Mouse (Mus musculus): ENCODE data around the gene Gm16253. TPM values are rescaled to one million over a fixed set of nuclear protein-coding genes. Genes with fewer than 3 reads are reported as not detected.

Gene Gm16253
- polyA plus RNA-seq, 1 experiment from 2014 or later, result 1.0 TPM

DNA sequence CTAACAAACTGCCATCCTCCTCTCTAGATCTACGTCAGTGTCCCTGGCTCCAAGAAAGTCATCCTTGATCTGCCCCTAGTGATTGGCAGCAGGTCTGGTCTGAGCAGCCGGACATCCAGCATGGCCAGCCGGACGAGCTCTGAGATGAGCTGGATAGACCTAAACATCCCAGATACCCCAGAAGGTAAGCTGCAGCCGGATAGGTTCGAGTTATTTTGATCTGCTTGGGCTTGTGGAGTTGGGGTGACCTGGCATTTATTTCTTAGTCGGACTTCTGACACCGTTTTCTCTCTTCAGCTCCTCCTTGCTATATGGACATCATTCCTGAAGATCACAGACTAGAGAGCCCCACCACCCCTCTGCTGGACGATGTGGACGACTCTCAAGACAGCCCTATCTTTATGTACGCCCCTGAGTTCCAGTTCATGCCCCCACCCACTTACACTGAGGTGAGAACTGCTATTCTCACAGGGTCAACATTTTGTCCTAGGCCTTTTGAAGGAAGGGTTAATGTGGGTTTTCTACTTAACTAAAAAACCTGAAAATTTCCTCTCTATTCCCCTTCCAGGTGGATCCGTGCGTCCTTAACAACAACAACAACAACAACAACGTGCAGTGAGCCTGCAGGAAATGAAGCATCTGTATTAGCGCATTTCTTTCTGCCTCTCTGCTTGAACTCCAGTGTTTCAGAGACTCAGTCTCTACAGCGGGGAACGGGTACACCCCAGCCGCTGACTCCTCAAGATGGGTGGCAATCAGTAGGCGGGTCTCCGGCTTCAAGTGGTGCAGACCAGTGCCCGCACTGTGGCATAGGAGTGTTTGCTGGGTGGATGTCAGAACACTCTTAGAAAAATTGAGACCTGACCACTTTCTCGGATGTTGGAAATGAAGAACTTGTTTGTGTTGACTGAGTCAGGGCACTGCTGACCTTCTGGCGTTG, 16.6 kb upstream of the Gm16253 start:
- no peaks in the 10 kb centered on the region for H3K9me3 ChIP-seq (ENCODE audit: control insufficient read depth, low read length)
- ATAC-seq (replicated peaks; ENCODE audit: low FRiP score), result no peak
- peak overlapping the region; percentile 82 for H3K4me2 ChIP-seq
- DNase-seq (ENCODE audit: low spot score), result no peak
- peak overlapping the region; percentile 95 for H3K9ac ChIP-seq (ENCODE audit: low read depth, low read length)
- H3K4me1 ChIP-seq (replicated peaks; ENCODE audit: control insufficient read depth, insufficient read depth, low read length), result peaks cover 31% of the 10 kb centered on the region
- H3K27ac ChIP-seq (ENCODE audit: low read depth, low read length), result peak overlapping the region; percentile 33; the same call in 1 of the 2 replicates
- H3K27me3 ChIP-seq (replicated peaks; ENCODE audit: control insufficient read depth, insufficient read depth, low read length), result no peaks in the 10 kb centered on the region
- H3K36me3 ChIP-seq (ENCODE audit: control insufficient read depth, insufficient read depth, low read length), result peaks cover 20% of the 10 kb centered on the region
- H3K4me3 ChIP-seq (ENCODE audit: low read depth, low read length), result peak overlapping the region; percentile 82
- WGBS, result 72% methylated on average over 23 of the region's 23 CpGs

DNA sequence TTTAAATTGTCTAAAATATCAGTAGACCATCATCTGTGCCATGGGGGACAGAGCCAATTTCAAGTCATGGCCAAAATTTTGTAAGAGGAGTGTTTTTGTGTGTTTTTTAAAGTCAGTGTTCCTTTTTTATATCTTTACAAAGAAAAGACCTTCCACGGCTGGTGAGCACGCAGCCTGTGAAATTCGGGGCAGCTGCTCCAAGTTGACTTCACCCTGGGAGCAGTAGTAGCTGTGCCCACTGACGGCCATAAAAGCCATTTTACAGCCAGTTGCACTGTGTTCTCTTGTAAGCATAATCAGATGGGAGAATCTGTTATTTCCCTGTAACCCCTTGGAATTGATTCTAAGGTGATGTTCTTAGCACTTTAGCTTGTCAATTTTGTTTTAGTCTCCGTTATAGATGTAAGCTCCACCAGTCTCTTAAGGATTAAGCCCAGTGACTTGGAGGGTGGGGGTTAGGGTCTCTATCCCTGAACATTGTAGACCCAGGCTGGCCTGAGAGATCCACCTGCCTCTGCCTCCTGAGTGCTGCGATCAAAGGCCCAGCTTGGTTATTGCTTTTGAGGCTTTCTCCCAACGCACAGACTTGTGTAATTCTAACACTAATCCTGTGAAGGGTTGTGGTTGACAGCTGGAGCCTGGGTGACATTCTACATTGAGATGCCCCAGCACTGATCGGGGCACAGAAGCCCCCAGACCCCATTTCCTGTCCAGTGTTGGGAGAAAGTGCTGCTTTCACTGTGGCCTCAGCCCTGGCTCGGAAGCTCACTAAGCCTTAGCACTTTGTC, 15.7 kb upstream of the Gm16253 start:
- H3K36me3 ChIP-seq (ENCODE audit: control insufficient read depth, insufficient read depth, low read length), result peaks cover 20% of the 10 kb centered on the region
- ATAC-seq (replicated peaks; ENCODE audit: low FRiP score) (no peak), DNase-seq (ENCODE audit: low spot score) (no peak)
- H3K27ac ChIP-seq (ENCODE audit: low read depth, low read length), result peak overlapping the region; percentile 40; the same call in 1 of the 2 replicates
- H3K4me1 ChIP-seq (replicated peaks; ENCODE audit: control insufficient read depth, insufficient read depth, low read length), result peaks cover 28% of the 10 kb centered on the region
- peak overlapping the region; percentile 82 for H3K4me2 ChIP-seq
- peak overlapping the region; percentile 82 for H3K4me3 ChIP-seq (ENCODE audit: low read depth, low read length)
- 76% methylated on average over 9 of the region's 9 CpGs for WGBS
- H3K27me3 ChIP-seq (replicated peaks; ENCODE audit: control insufficient read depth, insufficient read depth, low read length), result no peaks in the 10 kb centered on the region
- 0 out of 2 replicates have a peak overlapping the region, but pooled peaks have one; percentile 6 for H3K9ac ChIP-seq (ENCODE audit: low read depth, low read length)
- H3K9me3 ChIP-seq (ENCODE audit: control insufficient read depth, low read length), result no peaks in the 10 kb centered on the region

GRCm38 (mm10) chr3:96561946-96562681, 14.7 kb upstream of the Gm16253 start:
- no peaks in the 10 kb centered on the region for H3K9me3 ChIP-seq (ENCODE audit: control insufficient read depth, low read length)
- no peak overlapping the region for H3K4me3 ChIP-seq (ENCODE audit: low read depth, low read length)
- H3K27me3 ChIP-seq (replicated peaks; ENCODE audit: control insufficient read depth, insufficient read depth, low read length), result no peaks in the 10 kb centered on the region
- H3K4me1 ChIP-seq (replicated peaks; ENCODE audit: control insufficient read depth, insufficient read depth, low read length), result peaks cover 23% of the 10 kb centered on the region
- WGBS, result 47% methylated on average over 10 of the region's 10 CpGs
- H3K36me3 ChIP-seq (ENCODE audit: control insufficient read depth, insufficient read depth, low read length), result peaks cover 20% of the 10 kb centered on the region
- H3K4me2 ChIP-seq, result 0 out of 2 replicates have a peak overlapping the region, but pooled peaks have one; percentile 5
- DNase-seq (ENCODE audit: low spot score), result no peak
- no peak overlapping the region for H3K9ac ChIP-seq (ENCODE audit: low read depth, low read length)
- peak overlapping the region; percentile 57; the same call in 1 of the 2 replicates for H3K27ac ChIP-seq (ENCODE audit: low read depth, low read length)
- no peak for ATAC-seq (replicated peaks; ENCODE audit: low FRiP score)

DNA sequence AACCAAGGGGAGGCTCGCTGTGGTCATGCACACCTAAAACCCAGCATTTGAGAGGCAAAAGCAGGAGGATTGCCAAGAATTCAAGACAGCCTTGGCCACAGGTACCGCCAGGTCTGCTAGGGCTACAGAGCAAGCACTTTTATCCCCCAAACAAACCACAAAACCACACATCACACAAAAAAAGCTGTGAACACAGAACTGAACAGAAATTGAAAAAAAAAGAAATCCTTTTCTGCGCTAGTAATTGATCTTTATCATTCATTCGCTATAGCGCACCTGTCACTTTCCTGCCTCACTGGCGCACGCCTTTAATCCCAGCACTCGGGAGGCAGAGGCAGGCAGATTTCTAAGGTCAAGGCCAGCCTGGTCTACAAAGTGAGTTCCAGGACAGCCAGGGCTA, 13.5 kb upstream of the Gm16253 start:
- DNase-seq (ENCODE audit: low spot score), result no peak
- H3K9me3 ChIP-seq (ENCODE audit: control insufficient read depth, low read length), result no peaks in the 10 kb centered on the region
- no peak overlapping the region for H3K27ac ChIP-seq (ENCODE audit: low read depth, low read length)
- no peak for ATAC-seq (replicated peaks; ENCODE audit: low FRiP score)
- no peaks in the 10 kb centered on the region for H3K27me3 ChIP-seq (replicated peaks; ENCODE audit: control insufficient read depth, insufficient read depth, low read length)
- H3K4me1 ChIP-seq (replicated peaks; ENCODE audit: control insufficient read depth, insufficient read depth, low read length), result peaks cover 23% of the 10 kb centered on the region
- no peak overlapping the region for H3K4me3 ChIP-seq (ENCODE audit: low read depth, low read length)
- 79% methylated on average over 8 of the region's 8 CpGs for WGBS
- no peak overlapping the region for H3K9ac ChIP-seq (ENCODE audit: low read depth, low read length)
- H3K4me2 ChIP-seq, result no peak overlapping the region
- peaks cover 20% of the 10 kb centered on the region for H3K36me3 ChIP-seq (ENCODE audit: control insufficient read depth, insufficient read depth, low read length)

GRCm38 (mm10) chr3:96563911-96564632, 12.7 kb upstream of the Gm16253 start:
- DNase-seq (ENCODE audit: low spot score), result no peak
- 47% methylated on average over 10 of the region's 10 CpGs for WGBS
- H3K4me1 ChIP-seq (replicated peaks; ENCODE audit: control insufficient read depth, insufficient read depth, low read length), result peaks cover 23% of the 10 kb centered on the region

GRCm38 (mm10) chr3:96564633-96565032, 12.2 kb upstream of the Gm16253 start:
- H3K9me3 ChIP-seq (ENCODE audit: control insufficient read depth, low read length), result no peaks in the 10 kb centered on the region
- H3K27me3 ChIP-seq (replicated peaks; ENCODE audit: control insufficient read depth, insufficient read depth, low read length), result no peaks in the 10 kb centered on the region
- peak; percentile 30; the same call in 1 of the 2 replicates for ATAC-seq (replicated peaks; ENCODE audit: low FRiP score)
- 25% methylated on average over 7 of the region's 7 CpGs for WGBS
- peak overlapping the region; percentile 54 for H3K27ac ChIP-seq (ENCODE audit: low read depth, low read length)
- H3K4me3 ChIP-seq (ENCODE audit: low read depth, low read length), result 0 out of 2 replicates have a peak overlapping the region, but pooled peaks have one; percentile 8
- peak overlapping the region; percentile 39 for H3K4me2 ChIP-seq
- no peak for DNase-seq (ENCODE audit: low spot score)
- H3K9ac ChIP-seq (ENCODE audit: low read depth, low read length), result peak overlapping the region; percentile 27; the same call in 1 of the 2 replicates
- H3K36me3 ChIP-seq (ENCODE audit: control insufficient read depth, insufficient read depth, low read length), result peaks cover 17% of the 10 kb centered on the region
- peaks cover 19% of the 10 kb centered on the region for H3K4me1 ChIP-seq (replicated peaks; ENCODE audit: control insufficient read depth, insufficient read depth, low read length)

More at GRCm38 (mm10) chr3:96563911-96564632, 12.7 kb upstream of the Gm16253 start:
- ATAC-seq (replicated peaks; ENCODE audit: low FRiP score), result 0 out of 2 replicates have a peak, but pooled peaks have one; percentile 27
- Histone ChIP-seq H3K4me3 (ENCODE audit: low read depth, low read length) (no peak overlapping the region), H3K9ac (ENCODE audit: low read depth, low read length) (no peak overlapping the region), H3K9me3 (ENCODE audit: control insufficient read depth, low read length) (no peaks in the 10 kb centered on the region), H3K4me2 (peak overlapping the region; percentile 39), H3K27ac (ENCODE audit: low read depth, low read length) (peak overlapping the region; percentile 54), H3K36me3 (ENCODE audit: control insufficient read depth, insufficient read depth, low read length) (peaks cover 20% of the 10 kb centered on the region), H3K27me3 (replicated peaks; ENCODE audit: control insufficient read depth, insufficient read depth, low read length) (no peaks in the 10 kb centered on the region)

DNA sequence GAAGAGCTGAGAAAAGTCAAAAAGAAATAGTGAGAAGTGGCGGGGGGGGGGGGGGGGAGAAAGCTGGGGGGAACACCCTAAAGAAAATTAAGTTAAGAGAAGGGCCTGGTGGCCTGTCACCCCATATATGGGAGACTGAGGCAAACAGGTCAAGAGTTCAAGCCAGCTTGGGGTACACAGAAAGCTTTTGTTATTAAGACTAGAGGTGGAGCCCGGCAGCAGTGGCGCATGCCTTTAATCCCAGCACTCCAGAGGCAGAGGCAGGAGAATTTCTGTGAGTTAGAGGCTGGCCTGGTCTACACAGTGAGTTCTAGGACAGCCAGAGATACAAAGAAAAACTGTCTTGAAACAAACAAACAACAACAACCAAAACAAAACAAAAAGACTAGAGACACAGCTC, 11.7 kb upstream of the Gm16253 start:
- no peak overlapping the region; the same call in 1 of the 2 replicates for H3K9ac ChIP-seq (ENCODE audit: low read depth, low read length)
- H3K4me1 ChIP-seq (replicated peaks; ENCODE audit: control insufficient read depth, insufficient read depth, low read length), result peaks cover 15% of the 10 kb centered on the region
- 0 out of 2 replicates have a peak overlapping the region, but pooled peaks have one; percentile 8 for H3K4me3 ChIP-seq (ENCODE audit: low read depth, low read length)
- WGBS, result 91% methylated on average over 2 of the region's 3 CpGs
- H3K36me3 ChIP-seq (ENCODE audit: control insufficient read depth, insufficient read depth, low read length), result peaks cover 13% of the 10 kb centered on the region
- H3K27ac ChIP-seq (ENCODE audit: low read depth, low read length), result peak overlapping the region; percentile 54
- ATAC-seq (replicated peaks; ENCODE audit: low FRiP score) (no peak), DNase-seq (ENCODE audit: low spot score) (no peak)
- peak overlapping the region; percentile 39 for H3K4me2 ChIP-seq
- H3K9me3 ChIP-seq (ENCODE audit: control insufficient read depth, low read length), result no peaks in the 10 kb centered on the region
- H3K27me3 ChIP-seq (replicated peaks; ENCODE audit: control insufficient read depth, insufficient read depth, low read length), result no peaks in the 10 kb centered on the region
